Mouse (Mus musculus): ENCODE measurements around the gene Gabarapl2.

Gabarapl2 gene

GRCm38 (mm10) chr8:111964849-111965561 is 24.5 kb downstream of the Gabarapl2 start:
- no peak for DNase-seq (ENCODE audit: low read depth in 1 of 2, low spot score in 2 of 2)

GRCm38 (mm10) chr8:111967246-111967870 is 26.9 kb downstream of the Gabarapl2 start:
- no peak for DNase-seq (ENCODE audit: low read depth in 1 of 2, low spot score in 2 of 2)

GRCm38 (mm10) chr8:111968541-111968940 is 28.0 kb downstream of the Gabarapl2 start:
- DNase-seq (ENCODE audit: low read depth in 1 of 2, low spot score in 2 of 2): no peak

- no peak for DNase-seq (ENCODE audit: low read depth in 1 of 2, low spot score in 2 of 2)
These were observed 28.5 kb downstream of the Gabarapl2 start for GRCm38 (mm10) chr8:111968991-111969390.

- no peak for DNase-seq (ENCODE audit: low read depth in 1 of 2, low spot score in 2 of 2)
These were observed 33.6 kb downstream of the Gabarapl2 start for GRCm38 (mm10) chr8:111974138-111974537.

GRCm38 (mm10) chr8:111975706-111976105 is 35.2 kb downstream of the Gabarapl2 start:
- no peak for DNase-seq (ENCODE audit: low read depth in 1 of 2, low spot score in 2 of 2)

- no peak for DNase-seq (ENCODE audit: low read depth in 1 of 2, low spot score in 2 of 2)
These were observed 35.8 kb downstream of the Gabarapl2 start for GRCm38 (mm10) chr8:111976326-111976725.

- no peak for DNase-seq (ENCODE audit: low read depth in 1 of 2, low spot score in 2 of 2)
These were observed 37.6 kb downstream of the Gabarapl2 start for GRCm38 (mm10) chr8:111978147-111978546.

- no peak for DNase-seq (ENCODE audit: low read depth in 1 of 2, low spot score in 2 of 2)
These were observed 41.6 kb downstream of the Gabarapl2 start for GRCm38 (mm10) chr8:111982116-111982515.

GRCm38 (mm10) chr8:111984511-111984910 is 44.0 kb downstream of the Gabarapl2 start:
- DNase-seq (ENCODE audit: low read depth in 1 of 2, low spot score in 2 of 2): no peak

- DNase-seq (ENCODE audit: low read depth in 1 of 2, low spot score in 2 of 2): peak; percentile 9 to 56
These were observed 49.4 kb downstream of the Gabarapl2 start for GRCm38 (mm10) chr8:111989911-111990310.

- no peak for DNase-seq (ENCODE audit: low read depth in 1 of 2, low spot score in 2 of 2)
These were observed 50.8 kb downstream of the Gabarapl2 start for GRCm38 (mm10) chr8:111991278-111991677.

- peak; percentile 41 to 64 for DNase-seq (ENCODE audit: low read depth in 1 of 2, low spot score in 2 of 2)
These were observed 51.7 kb downstream of the Gabarapl2 start, which contains the start of gene Adat1 for GRCm38 (mm10) chr8:111992013-111992702. Adat1 (minus strand) TSS chr8:111992302.

GRCm38 (mm10) chr8:111992703-111993039 is 52.2 kb downstream of the Gabarapl2 start:
- DNase-seq (ENCODE audit: low read depth in 1 of 2, low spot score in 2 of 2): no peak
